Comparison of ENCODE assay signal across 8 mouse cellular contexts in genomic region chr3:105801191-105802166, GRCm38 (mm10). TPM values are rescaled to one million over a fixed set of nuclear protein-coding genes. Genes with fewer than 3 reads are reported as not detected.
DNase-seq lines count a peak whose midpoint lies in the region.

Gene Rap1a (minus strand): TSS chr3:105801336.

- H3K36me3 ChIP-seq in hindbrain, embryonic 10.5 days = no peaks in the 10 kb centered on the region

- H3K9me3 ChIP-seq in hindbrain, embryonic 10.5 days = no peaks in the 10 kb centered on the region

- peak within 1 kb of the TSS; percentile 82 for H3K4me3 ChIP-seq in hindbrain, embryonic 10.5 days

- peak; percentile 75 for DNase-seq in MEL-GATA-1-ER (ENCODE audit: extremely low read depth, low read depth)
- peak; percentile 73 for DNase-seq in cerebellum, adult 9-10 months
- DNase-seq in frontal cortex, adult 2 months (ENCODE audit: extremely low spot score in 1 of 2, low spot score in 1 of 2) = peak in 1 of 2 experiments; percentile 61
- peak; percentile 82 for DNase-seq in hindbrain, embryonic 10.5 days (ENCODE audit: low spot score)
- peak; percentile 67 to 82 for DNase-seq in layer of hippocampus, postnatal 10 days (ENCODE audit: low spot score in 2 of 2)
- peak; percentile 83 for DNase-seq in lung, postnatal 10 days
- DNase-seq in ovary, postnatal 36 days (ENCODE audit: low spot score) = peak; percentile 79
- peak; percentile 84 for DNase-seq in thymus, postnatal 14 days

- H3K4me1 ChIP-seq in hindbrain, embryonic 10.5 days (replicated peaks) = peaks cover 27% of the 10 kb centered on the region

- H3K27ac ChIP-seq in hindbrain, embryonic 10.5 days = peak within 1 kb of the TSS; percentile 97

- 21% methylated on average over 42 of the region's 50 CpGs for WGBS in hindbrain, embryonic 10.5 days

- H3K27me3 ChIP-seq in hindbrain, embryonic 10.5 days (ENCODE audit: insufficient read depth, poor library complexity, severe bottlenecking) = no peaks in the 10 kb centered on the region

RNA-seq across cellular contexts. Expression of gene Rap1a, which starts in this region (rescaled TPM):
- polyA plus RNA-seq in frontal cortex, adult 2 months (2012; rRNA removed) = 55.6 and 59.0 TPM in 2 replicates
- 66.3 and 77.3 TPM in 2 replicates for polyA plus RNA-seq in hindbrain, embryonic 10.5 days (2016; fragmentation: Nextera tagmentation; extraction: Ambion mirVana)
- total RNA-seq in layer of hippocampus, postnatal 10 days (2021) = 10 to 100 TPM; 95.2 to 98.6 TPM
